Mouse (Mus musculus): Measurements from ENCODE around the gene Nek3.
"Not testable (repeated sequence)": the region's sequence is repeated elsewhere in the genome, so short reads cannot be mapped to it uniquely, and the experiment has no call there.

DNA sequence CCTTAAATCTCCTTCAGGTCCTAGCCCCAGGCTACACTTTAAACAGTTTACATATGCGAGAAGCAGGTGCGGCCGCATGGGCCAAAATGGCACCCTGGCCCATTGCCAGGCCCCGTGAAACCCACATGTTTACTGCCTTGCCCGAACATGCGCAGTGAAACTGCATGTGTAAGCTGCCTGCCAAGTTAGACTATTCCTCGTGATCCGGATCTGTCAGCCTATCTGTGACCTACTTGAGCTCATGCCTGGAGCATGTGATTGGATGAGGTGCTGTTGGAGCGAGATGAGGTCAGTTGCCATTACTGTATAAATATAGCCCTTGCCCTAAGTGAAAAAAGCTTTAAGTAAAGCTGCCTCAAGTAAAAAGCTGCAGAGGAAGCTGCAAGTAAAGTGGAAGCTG lies 29.8 kb downstream of the Nek3 start:
- TF ChIP-seq CTCF (IDR thresholded peaks at IDR 0.05; ENCODE audit: low read depth, low read length); POLR2A (IDR thresholded peaks at IDR 0.05; ENCODE audit: insufficient read depth, low read length); EP300 (IDR thresholded peaks at IDR 0.05; ENCODE audit: insufficient read depth, low read depth, low read length): not testable (repeated sequence)

Data from ES-Bruce4 (cell line).